Mouse (Mus musculus): Measurements from ENCODE around the gene Olfr520.

DNA sequence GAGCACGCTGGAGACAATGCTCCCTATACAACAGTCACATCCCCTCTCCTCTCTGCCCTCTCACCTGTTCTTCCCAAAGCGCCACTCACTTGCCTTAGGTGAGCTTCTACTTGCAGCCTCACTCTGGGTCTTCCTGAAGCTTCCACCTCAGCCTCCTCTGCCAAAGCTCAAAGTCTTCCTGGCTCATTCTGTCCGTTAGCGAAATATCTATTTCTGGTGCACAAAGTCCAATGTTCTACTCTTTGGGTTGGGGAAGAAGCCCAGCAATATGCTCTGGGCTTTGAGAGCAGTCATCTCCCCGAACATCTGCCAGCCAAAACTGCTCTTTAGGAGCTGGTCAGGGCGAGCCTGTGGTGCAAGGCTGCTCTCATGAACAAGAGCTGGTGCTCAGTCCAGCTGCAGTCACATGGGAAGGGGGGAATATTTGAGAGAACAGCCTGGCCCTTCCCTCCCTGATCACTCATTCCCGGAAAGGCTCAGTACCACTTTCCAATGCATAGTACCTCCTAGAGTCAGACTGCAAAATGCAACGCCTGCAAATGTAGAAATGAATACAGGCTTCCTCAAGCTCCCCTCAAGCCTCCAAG, 34.5 kb upstream of the Olfr520 start:
- TF ChIP-seq CTCF (conservative IDR thresholded peaks at IDR 0.05; ENCODE audit: low read length) (no peak), NANOG (IDR thresholded peaks at IDR 0.05; ENCODE audit: borderline replicate concordance, low read length) (no peak), POU5F1 (IDR thresholded peaks at IDR 0.05; ENCODE audit: borderline replicate concordance, low read length) (no peak)

Measured in E14TG2a.4 (cell line).